Mouse (Mus musculus): Measurements from ENCODE around the gene Rgs5. TPM values are rescaled to one million over a fixed set of nuclear protein-coding genes. Genes with fewer than 3 reads are reported as not detected.

Rgs5 gene
- total and polyA plus RNA-seq, 3 experiments, result 2.8 to 50.9 (median 28.7) TPM

DNA sequence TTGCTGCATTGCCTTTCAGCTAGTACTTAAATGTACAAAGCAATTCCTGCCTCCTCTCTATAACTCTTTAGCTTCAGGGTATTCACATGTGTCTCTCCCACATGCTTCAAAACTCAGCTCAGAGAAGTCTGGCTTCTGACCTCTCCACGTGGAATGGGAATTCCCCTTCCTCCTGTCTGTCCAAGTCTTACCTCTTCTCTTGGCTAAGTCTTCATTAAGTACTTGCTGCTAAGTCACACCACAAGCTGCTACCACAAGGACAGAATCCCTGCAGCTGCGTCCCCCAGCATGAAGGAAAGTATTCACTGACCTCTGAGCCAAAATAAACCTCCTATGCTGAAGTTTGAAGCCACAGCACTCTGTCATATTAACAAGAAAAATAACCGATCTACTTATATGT lies 71.0 kb downstream of the Rgs5 start:
- DNase-seq, result no peak

DNA sequence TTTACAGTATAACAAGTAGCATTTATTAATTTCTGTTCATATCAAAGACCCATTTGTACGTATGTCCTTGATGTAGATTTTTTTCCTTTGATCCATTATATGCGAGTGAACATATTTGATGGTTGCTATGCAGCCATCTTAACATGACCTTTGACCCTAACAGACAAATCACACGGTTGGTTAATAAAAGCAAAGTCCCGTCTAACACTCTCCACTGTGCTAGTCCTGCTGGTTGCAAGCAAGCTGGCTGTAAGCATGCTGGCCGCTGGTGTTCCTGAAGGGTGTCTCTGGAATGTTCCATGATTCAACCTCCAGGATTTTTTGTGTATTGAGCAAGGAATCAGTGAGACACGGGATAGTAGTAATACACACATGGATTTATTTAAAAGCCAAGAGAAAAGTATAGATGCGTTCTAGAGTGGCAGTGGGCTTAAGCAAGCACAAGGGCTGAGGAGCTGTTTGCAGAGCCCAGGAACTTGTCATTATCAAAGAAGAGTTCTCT lies 75.3 kb downstream of the Rgs5 start:
- DNase-seq, result no peak

DNA sequence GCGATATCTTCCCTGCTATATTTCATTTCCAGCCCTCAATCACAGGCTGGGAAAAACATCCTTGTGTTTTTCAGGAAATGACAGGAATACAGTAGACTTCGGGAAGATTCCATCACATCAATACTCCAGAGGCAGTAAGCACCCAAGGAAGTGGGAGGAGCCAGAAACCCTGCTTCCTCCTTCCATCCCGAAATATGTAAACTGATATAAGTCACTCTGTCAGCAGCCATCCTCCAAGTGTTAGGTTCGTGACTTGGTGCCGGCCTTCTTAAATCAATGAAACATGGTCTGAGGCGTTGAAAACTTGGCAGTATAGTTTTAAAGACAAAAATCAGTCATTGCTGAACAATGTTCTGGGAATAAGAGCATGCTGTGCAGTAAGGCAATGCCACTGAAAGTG lies 80.8 kb downstream of the Rgs5 start:
- DNase-seq, result no peak

DNA sequence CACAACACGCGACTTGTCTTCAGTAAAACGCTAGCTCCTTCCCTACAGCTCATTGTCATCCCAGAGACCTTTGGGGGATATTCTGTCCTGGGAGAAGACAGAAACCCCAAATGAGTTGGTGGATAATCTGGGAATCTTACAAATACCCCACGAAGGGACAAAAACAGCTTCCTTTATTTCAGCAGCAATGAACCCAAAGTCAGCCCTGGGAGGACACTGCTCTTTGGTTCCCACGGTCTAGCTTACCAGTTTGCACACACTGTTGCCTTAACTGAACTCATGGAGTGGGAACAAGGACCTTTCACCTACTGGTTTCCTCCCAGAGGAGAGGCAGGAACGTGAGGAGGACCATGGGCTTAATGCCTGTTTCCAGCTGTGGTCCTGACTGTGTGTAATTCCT lies 81.9 kb downstream of the Rgs5 start:
- DNase-seq, result no peak

DNA sequence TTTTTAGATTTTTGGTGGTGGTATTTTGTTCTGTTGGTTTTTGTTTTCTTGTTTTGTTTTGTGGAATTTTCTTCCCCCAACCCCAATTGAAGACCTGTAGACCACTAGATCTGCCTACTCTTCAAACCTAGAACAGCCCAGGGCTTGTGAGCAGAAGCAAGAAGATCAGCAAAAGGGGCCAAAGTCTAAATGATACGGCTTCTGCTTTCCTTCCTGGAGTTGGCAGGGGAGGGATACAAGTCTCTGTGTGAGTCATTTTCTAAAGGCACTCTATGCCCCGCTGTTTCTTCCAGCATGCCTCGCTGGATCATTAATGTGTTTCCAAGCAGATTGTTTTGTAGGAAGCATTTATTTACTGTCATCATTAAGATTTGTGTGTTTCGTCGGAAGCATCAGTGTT lies 85.8 kb downstream of the Rgs5 start:
- no peak for DNase-seq

Other genes with a start within 250 kb of the Rgs5 start
- gene Nuf2, start 124.0 kb upstream of the Rgs5 start, total RNA-seq (2021), result 1 to 10 TPM; 1.0 to 2.0 TPM
- 0.11 and 0.13 TPM in 2 replicates for gene Nuf2, start 124.0 kb upstream of the Rgs5 start, polyA plus RNA-seq (2012; rRNA removed)
- gene Rgs4, start 92.1 kb downstream of the Rgs5 start, total RNA-seq (2021), result 10 to 100 TPM; 31.1 to 70.0 TPM
- gene Rgs4, start 92.1 kb downstream of the Rgs5 start, polyA plus RNA-seq (2012; rRNA removed), result 3.0 and 3.2 TPM in 2 replicates

Data from adrenal gland, adult 2 months (tissue).